Mouse (Mus musculus) lung, adult 2 months (tissue): Measurements from ENCODE around the gene Pgghg. TPM values are rescaled to one million over a fixed set of nuclear protein-coding genes. Genes with fewer than 3 reads are reported as not detected.

ENCODE experiments used
- DNase-seq: peaks from one replicate; pipeline ENCODE4 v3.0.0; 2022
- H3K4me1 ChIP-seq: fragments of 200-500 bp; 2 replicates; pipeline ENCODE4 v1.6.1; 2011; ENCODE audit warnings: low read length; ENCODE audit not compliant: control insufficient read depth, insufficient read depth
- H3K4me3 ChIP-seq: fragments of 200-500 bp; replicated peaks from 2 replicates; pipeline ENCODE3; 2011; ENCODE audit warnings: low read depth, mild to moderate bottlenecking, control low read depth, low read length; ENCODE audit errors: extremely low read depth
- CTCF ChIP-seq: fragments of 200-500 bp; IDR thresholded peaks from 2 replicates; pipeline ENCODE4 v1.5.1; 2011; ENCODE audit warnings: mild to moderate bottlenecking, low read length, control low read depth; ENCODE audit not compliant: insufficient read depth
- POLR2A ChIP-seq: fragments of 200-500 bp; IDR thresholded peaks from 2 replicates; pipeline ENCODE4 v1.6.1; 2011; ENCODE audit warnings: low read depth, mild to moderate bottlenecking, control low read depth, low read length, borderline replicate concordance; ENCODE audit errors: extremely low read depth
- WGBS: fragments of 180-500 bp; shearing (Covaris S2); methylation state at CpG from one replicate; pipeline ENCODE4 v1.1.7; 2018; 5-methylcytosine and 5-hydroxymethylcytosine counted together
- polyA plus RNA-seq: library from polyadenylated mRNA; depleted of rRNA; stranded (reverse); fragments of >200 nt; gene quantifications from 2 replicates; pipeline ENCODE4 v1.2.3, GENCODE M21; 2012

Gene Pgghg
- polyA plus RNA-seq, 1 experiment = 39.3 TPM

DNA sequence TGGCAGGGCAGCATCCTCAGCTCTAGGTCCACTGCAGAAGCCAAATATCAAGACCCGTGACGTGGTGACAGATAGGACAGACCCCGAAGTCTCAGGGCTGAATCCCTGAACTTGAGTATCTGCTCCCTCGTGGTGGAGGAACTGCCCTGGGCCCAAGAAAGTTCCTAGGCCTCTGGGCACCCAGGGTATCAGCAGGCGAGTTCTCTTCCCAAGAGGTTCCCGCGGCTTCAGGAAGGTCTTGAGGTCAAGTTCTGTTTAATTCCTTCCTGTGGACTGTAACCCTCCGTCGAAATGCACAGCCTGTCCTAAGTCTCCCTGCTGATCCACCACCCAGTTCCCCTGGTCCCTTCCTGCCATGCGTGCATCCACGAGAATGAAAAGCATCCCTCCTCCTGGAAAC is 11.9 kb downstream of the Pgghg start:
- no peak for TF ChIP-seq CTCF
- no peak for TF ChIP-seq POLR2A
- WGBS = 39% methylated on average over 11 of the region's 11 CpGs
- Histone ChIP-seq H3K4me3 (peak overlapping the region; percentile 6), H3K4me1 (peaks cover 40% of the 10 kb centered on the region)
- no peak for DNase-seq

DNA sequence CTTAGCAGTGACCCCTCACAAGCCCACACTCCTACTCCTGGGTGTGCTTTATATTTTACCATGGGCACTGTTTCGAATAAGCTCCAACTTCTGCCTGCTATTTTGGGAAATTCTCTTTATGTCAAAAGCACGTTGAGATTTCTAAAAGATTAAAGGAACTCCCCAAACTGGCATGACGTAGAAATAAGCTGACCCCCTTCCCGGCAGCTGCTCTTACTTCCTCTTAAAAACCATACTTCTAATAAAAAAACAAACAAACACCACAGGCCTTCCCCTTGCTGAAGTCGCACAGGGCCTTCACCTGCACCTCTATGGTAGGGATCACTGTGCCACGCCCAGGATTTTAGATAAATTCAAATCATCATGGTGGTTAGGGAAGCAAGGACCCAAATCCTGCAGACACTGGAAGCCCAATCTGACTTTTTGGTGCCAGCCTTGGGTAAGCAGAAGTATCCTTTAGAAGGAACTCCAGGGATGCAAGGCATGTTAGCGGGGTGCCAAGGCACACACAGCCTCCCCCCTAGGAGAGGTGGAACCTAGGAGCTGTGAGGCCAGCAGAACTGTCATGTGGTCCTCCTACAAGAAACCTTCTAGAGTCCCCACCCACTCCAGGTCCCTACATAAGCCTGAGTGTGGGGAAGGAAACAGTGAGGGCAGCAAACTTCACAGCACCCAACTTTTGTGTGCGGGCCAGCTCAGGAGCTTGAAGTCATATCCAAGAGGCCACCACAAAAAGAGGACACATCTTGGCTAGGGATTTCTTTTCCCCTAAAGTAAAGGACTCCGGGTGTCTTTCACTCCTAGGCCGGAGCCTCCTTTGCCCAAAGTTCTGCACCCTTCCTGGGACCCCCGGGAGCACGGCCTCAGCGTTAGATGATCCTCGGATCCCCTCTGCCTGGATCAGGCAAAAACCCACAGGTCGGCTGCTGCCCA is 12.9 kb downstream of the Pgghg start:
- 17% methylated on average over 15 of the region's 15 CpGs for WGBS
- H3K4me1 ChIP-seq = peaks cover 37% of the 10 kb centered on the region
- no peak for DNase-seq

DNA sequence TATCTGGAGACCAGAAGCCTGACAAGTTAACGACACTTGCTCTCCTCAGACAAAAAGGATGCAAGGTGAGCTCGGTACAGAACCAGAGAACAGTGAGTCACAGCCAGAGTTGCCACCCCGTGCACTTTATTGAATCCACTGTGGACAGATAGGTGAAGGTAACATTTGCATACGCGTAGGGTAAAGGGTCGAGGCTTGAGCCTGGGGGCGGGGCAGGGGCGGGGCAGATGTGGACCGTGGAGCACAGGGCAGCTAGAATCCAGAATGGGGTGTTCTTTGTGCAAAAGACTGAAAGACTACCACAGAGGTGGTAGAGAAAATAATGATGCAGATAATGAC is 13.5 kb downstream of the Pgghg start:
- peak overlapping the region; percentile 43 for H3K4me3 ChIP-seq
- WGBS = 2% methylated on average over 9 of the region's 9 CpGs
- DNase-seq = no peak
- H3K4me1 ChIP-seq = peaks cover 38% of the 10 kb centered on the region
- no peak for TF ChIP-seq POLR2A
- no peak for TF ChIP-seq CTCF

More for the DNA sequence above, 12.9 kb downstream of the Pgghg start:
- TF ChIP-seq CTCF (no peak), POLR2A (peak; percentile 44; the same call in 1 of the 2 replicates)
- H3K4me3 ChIP-seq = peak overlapping the region; percentile 43

DNA sequence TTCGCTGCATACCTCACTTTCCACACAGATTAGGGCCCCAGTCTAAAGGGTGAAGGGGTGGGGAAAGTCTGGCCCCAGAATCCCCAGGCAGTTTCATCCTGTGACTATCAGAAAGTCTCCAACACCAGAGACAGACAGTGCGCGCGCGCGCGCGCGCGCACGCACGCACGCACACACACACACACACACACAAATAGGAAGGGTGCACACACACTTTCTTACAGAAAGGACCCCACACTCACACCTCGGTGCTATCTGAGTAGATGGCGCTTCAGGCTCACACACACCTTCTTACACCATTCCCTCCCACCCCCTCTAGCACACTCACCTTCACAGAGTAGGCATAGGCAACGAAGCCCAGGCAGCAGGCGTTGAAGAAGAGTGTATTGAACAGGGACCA is 14.2 kb downstream of the Pgghg start:
- Histone ChIP-seq H3K4me1 (peaks cover 36% of the 10 kb centered on the region), H3K4me3 (peak overlapping the region; percentile 100)
- no peak for TF ChIP-seq CTCF
- TF ChIP-seq POLR2A = no peak
- DNase-seq = no peak
- WGBS = 0% methylated on average over 17 of the region's 17 CpGs

DNA sequence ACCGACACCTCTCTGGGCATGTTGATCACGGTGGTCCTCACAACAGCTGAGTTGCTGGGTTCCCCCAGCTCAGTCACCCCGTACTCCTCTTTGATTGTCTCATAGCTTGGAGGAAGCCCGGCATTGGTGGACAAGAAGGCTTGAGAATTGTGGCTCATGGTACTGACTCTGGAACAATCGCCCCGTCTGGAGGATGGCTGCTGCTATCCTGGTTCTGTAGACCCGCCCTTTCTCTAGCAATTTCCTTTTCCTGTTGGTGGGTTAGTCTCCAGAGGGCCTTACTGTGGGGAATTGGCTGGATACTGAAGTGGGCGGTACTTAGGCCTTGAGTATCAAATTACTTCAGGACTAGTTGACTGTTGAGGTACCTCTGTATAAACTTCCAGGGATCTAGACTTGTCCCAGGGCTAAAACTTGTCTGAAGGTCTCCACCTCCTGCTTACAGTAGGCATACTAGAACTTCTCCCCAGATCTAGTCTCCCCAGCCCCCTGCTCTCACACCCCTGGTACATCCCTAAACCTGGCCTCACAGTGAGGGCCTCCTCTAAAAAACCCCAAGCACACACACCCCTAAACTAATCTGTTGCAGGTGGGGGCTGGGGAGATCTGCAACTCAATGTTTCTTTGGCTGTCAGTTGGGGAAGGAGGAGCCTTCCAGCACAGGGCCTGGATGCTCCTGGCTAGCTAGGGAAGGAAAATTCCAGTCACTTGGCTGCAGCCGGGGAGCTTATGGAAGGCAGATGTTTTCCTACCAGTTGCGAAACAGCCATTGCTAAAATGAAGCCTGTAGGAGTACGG is 14.8 kb downstream of the Pgghg start, which contains the start of the genes Gm45717 and Ifitm2:
TSS of gene Gm45717 (minus strand) at position 180 of the 798 bp plus-strand sequence.
TSS of gene Ifitm2 (minus strand) at position 230 of the 798 bp plus-strand sequence.
- peaks cover 29% of the 10 kb centered on the region for H3K4me1 ChIP-seq
- TF ChIP-seq CTCF (no peak), POLR2A (peak; percentile 87)
- H3K4me3 ChIP-seq = peak within 1 kb of the TSS; percentile 100
- peak; percentile 66 for DNase-seq
- 9% methylated on average over 11 of the region's 11 CpGs for WGBS

DNA sequence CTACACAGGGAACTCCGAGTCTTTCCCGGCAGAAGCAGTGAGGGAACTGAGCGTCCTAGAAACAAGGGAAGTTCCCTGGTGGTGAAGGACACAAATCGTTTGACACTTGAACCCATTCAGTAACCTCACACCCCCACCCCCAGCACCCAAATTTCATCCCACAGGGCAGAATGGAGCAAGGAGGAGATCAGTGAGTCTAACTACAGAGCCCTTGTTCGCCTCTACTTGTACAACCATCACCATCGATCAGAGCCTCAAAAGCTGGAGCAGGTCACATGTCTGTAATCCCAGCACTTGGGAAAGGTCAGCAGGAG is 15.3 kb downstream of the Pgghg start:
- H3K4me1 ChIP-seq = peaks cover 25% of the 10 kb centered on the region
- TF ChIP-seq CTCF (no peak), POLR2A (peak; percentile 39; the same call in 1 of the 2 replicates)
- no peak overlapping the region for H3K4me3 ChIP-seq
- no peak for DNase-seq
- WGBS = 43% methylated on average over 6 of the region's 6 CpGs

DNA sequence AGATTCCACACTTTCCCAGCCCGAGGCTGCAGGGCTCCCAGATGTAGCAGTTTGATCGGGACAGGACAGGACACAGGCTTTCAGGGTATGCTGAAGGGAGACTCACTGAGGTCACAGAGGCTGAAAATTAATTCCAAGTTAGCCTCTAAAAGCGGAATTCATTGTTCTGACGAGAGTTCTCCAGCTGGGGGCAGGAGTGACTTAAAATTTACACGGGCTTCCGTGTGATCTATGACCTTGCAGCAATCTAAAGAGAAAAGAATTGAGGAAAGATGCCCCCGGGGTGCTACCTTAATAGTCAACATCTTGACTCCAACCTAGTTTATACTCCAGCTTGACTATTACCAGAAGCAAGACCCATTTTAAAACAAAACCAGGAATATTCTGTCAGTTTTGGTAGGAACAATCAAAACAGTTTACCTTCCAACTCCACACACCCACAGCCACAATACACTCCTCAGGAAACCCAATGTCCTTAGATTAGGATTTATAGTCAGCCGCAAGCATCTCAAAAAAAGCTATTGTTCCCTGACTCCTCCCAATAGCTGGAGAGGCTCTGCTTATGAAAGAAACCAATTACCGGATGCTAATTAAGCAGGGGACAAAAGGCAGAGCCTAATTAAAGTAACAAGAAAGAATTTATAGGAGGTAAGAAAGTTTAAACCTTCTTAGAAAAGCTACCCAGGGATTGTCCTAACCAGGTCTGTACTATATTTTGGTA is 18.1 kb downstream of the Pgghg start:
- 10% methylated on average over 9 of the region's 9 CpGs for WGBS
- DNase-seq = no peak
- Histone ChIP-seq H3K4me3 (no peak overlapping the region), H3K4me1 (peaks cover 11% of the 10 kb centered on the region)
- TF ChIP-seq POLR2A (no peak), CTCF (0 out of 2 replicates have a peak, but pooled peaks have one; percentile 7)

DNA sequence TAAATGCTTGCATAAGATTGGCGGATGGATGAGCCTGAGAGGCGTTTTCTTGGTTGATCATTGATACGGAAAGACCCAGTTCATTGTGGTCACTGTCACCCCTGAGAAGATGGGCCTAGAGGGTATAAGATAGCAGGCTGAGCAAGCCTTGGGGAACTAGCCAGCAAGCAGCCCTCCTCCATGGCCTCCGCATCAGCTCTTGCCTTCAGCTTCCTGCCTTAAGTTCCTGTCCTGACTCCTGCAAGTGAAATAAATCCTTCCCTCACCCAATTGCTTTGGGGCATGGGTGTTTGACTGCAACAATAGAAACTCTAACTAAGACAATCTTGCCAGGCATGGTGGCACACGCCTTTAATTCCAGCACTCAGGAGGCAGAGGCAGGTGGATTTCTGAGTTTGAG is 18.8 kb downstream of the Pgghg start:
- TF ChIP-seq POLR2A (no peak), CTCF (no peak)
- Histone ChIP-seq H3K4me3 (no peak overlapping the region), H3K4me1 (peaks cover 11% of the 10 kb centered on the region)
- no peak for DNase-seq
- 80% methylated on average over 5 of the region's 5 CpGs for WGBS

DNA sequence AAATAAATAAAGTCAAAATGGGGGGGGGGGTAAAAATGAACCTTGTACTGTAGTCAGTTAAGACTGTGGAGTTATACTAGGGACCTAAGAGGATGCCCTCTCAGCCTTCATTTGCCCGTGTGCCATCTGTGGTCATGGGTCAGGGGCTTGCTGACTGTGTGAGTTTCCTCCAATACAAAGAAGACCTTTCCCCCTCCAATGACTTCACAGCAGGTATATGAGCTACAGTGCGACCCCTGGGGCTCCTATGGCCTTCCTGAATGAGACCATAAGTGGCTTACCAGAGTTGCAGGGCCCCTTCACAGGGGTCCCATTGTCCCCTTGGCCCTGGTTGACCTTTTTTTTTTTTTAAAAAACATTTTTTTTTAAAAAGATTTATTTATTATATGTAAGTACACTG is 20.2 kb downstream of the Pgghg start:
- H3K4me3 ChIP-seq = no peak overlapping the region
- 94% methylated on average over 2 of the region's 2 CpGs for WGBS
- TF ChIP-seq POLR2A (no peak), CTCF (no peak)

More for the DNA sequence above, 20.2 kb downstream of the Pgghg start:
- peaks cover 7% of the 10 kb centered on the region; the same call in 1 of the 2 replicates for H3K4me1 ChIP-seq
- DNase-seq = no peak
